Mouse (Mus musculus) midbrain, embryonic 16.5 days (tissue): ENCODE measurements around the gene Hinfp. TPM values are rescaled to one million over a fixed set of nuclear protein-coding genes. Genes with fewer than 3 reads are reported as not detected.
"Not testable (repeated sequence)": the region's sequence is repeated elsewhere in the genome, so short reads cannot be mapped to it uniquely, and the experiment has no call there.

Experiments
- ATAC-seq: fragments of 200-750 bp; cut with Nextera tagmentation; 2 replicates; pipeline ENCODE4 v1.8.0; 2017; ENCODE audit warnings: moderate TSS enrichment
- H3K27ac ChIP-seq: fragments of 300-500 bp; sonication (generic); 2 replicates; pipeline ENCODE4 v1.5.1; 2014; ENCODE audit warnings: mild to moderate bottlenecking, low read length, mixed read lengths
- H3K27me3 ChIP-seq: fragments of 300-500 bp; sonication (generic); 2 replicates; pipeline ENCODE4 v1.6.1; 2014; ENCODE audit warnings: low read depth, low read length, mixed read lengths; ENCODE audit not compliant: control insufficient read depth, insufficient read depth
- H3K36me3 ChIP-seq: fragments of 300-500 bp; sonication (generic); 2 replicates; pipeline ENCODE4 v1.6.1; 2014; ENCODE audit warnings: mild to moderate bottlenecking, low read length, moderate library complexity, mixed read lengths; ENCODE audit not compliant: control insufficient read depth, insufficient read depth
- H3K4me1 ChIP-seq: fragments of 300-500 bp; sonication (generic); 2 replicates; pipeline ENCODE4 v1.6.1; 2014; ENCODE audit warnings: mild to moderate bottlenecking, low read length, mixed read lengths; ENCODE audit not compliant: control insufficient read depth, insufficient read depth
- H3K4me2 ChIP-seq: fragments of 300-500 bp; sonication (generic); 2 replicates; pipeline ENCODE4 v1.6.1; 2014; ENCODE audit warnings: mild to moderate bottlenecking, low read length, mixed read lengths
- H3K4me3 ChIP-seq: fragments of 300-500 bp; sonication (generic); 2 replicates; pipeline ENCODE4 v1.5.1; 2014; ENCODE audit warnings: low read depth, mild to moderate bottlenecking, low read length, moderate library complexity, mixed read lengths
- H3K9ac ChIP-seq: fragments of 300-500 bp; sonication (generic); 2 replicates; pipeline ENCODE4 v1.6.1; 2014; ENCODE audit warnings: low read depth, low read length, mixed read lengths
- H3K9me3 ChIP-seq: fragments of 300-500 bp; sonication (generic); replicated peaks from 2 replicates; pipeline ENCODE4 v1.6.1; 2014; ENCODE audit warnings: mild to moderate bottlenecking, low read length, mixed read lengths; ENCODE audit not compliant: control insufficient read depth, poor library complexity, severe bottlenecking
- WGBS: fragments of 180-500 bp; shearing (Covaris S2); extraction: QIAGEN DNeasy Blood & Tissue Kit; methylation state at CpG from one replicate; pipeline ENCODE4 v1.1.7; 2014; 5-methylcytosine and 5-hydroxymethylcytosine counted together
- polyA plus RNA-seq: library from polyadenylated mRNA; unstranded; fragments of >200 nt; fragmentation: Nextera tagmentation; extraction: Ambion mirVana; gene quantifications from 2 replicates; pipeline ENCODE4 v1.2.1, GENCODE M21; 2015

The Hinfp gene
- polyA plus RNA-seq, 1 experiment from 2014 or later: 30.0 TPM

DNA sequence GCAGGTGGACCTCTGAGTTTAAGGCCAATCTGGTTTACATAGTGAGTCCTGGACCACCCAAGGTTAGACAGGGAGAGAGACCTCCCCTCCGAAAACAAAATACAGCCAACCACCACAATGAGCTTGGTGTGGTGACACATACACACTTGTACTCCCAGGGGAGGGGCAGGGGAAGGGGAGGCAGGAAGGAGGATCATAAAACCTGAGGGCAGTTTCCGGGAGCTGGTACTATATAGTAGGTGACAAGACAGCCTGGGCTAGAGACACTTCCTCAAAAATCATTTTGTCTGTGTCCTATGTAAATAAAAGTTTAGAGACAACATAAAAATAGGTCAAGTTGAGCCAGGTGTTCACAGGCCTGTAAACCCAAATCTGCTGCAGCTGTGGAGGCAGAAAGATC lies 1.8 kb upstream of the Hinfp start:
- no peak overlapping the region for H3K9ac ChIP-seq
- H3K9me3 ChIP-seq: no peaks in the 10 kb centered on the region
- H3K36me3 ChIP-seq: peaks cover 4% of the 10 kb centered on the region; the same call in 1 of the 2 replicates
- WGBS: 92% methylated on average over 2 of the region's 2 CpGs
- ATAC-seq: no peak
- H3K27me3 ChIP-seq: no peaks in the 10 kb centered on the region
- no peak overlapping the region for H3K27ac ChIP-seq
- H3K4me2 ChIP-seq: no peak overlapping the region
- peaks cover 13% of the 10 kb centered on the region for H3K4me1 ChIP-seq
- no peak overlapping the region for H3K4me3 ChIP-seq

DNA sequence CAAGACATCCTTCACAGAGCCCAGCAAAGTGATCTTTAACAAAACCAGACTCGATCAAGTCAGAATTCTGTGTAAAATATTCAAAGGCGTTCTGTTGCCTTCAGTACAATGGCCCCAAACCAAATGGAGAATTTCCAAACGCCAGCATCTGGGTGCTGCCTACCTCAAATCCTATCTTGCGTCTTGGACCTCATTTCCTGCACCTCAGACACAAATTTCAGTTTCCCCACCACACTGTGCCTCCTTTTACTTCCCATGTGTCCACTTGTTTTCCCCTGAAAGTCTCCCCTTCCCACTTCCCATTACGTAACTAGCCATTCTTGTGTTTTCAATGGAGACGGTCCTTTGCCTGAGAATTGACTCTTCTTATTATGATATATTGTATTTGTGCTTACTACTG lies 1.1 kb upstream of the Hinfp start:
- Histone ChIP-seq H3K9me3 (no peaks in the 10 kb centered on the region), H3K4me3 (no peak overlapping the region), H3K27me3 (no peaks in the 10 kb centered on the region), H3K27ac (no peak overlapping the region), H3K36me3 (peaks cover 10% of the 10 kb centered on the region; the same call in 1 of the 2 replicates), H3K4me2 (no peak overlapping the region), H3K4me1 (peaks cover 13% of the 10 kb centered on the region), H3K9ac (no peak overlapping the region)
- ATAC-seq: no peak
- WGBS: 92% methylated on average over 6 of the region's 6 CpGs

DNA sequence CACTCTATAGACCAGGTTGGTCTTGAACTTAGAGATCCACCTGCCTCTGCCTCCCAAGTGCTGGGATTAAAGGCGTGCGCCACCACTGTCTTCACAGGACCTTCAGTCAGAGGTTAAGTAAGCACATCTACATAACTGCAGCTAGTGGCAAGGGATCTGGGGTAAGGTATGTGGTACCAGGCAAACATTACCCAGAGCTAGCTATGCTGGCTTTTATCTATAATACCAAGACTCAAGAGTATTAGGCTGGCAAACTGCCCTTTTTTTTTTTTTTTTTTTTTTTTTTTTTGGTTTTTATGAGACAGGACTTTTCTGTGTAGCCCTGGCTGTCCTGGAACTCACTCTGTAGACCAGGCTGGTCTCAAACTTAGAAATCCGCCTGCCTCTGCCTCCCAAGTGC lies 5.5 kb downstream of the Hinfp start:
- ATAC-seq, H3K9me3 ChIP-seq, H3K27ac ChIP-seq, H3K4me2 ChIP-seq, H3K9ac ChIP-seq, H3K4me3 ChIP-seq, H3K27me3 ChIP-seq: not testable (repeated sequence)
- WGBS: 99% methylated on average over 3 of the region's 3 CpGs
- H3K4me1 ChIP-seq: peaks cover 13% of the 10 kb centered on the region
- H3K36me3 ChIP-seq: peaks cover 48% of the 10 kb centered on the region

DNA sequence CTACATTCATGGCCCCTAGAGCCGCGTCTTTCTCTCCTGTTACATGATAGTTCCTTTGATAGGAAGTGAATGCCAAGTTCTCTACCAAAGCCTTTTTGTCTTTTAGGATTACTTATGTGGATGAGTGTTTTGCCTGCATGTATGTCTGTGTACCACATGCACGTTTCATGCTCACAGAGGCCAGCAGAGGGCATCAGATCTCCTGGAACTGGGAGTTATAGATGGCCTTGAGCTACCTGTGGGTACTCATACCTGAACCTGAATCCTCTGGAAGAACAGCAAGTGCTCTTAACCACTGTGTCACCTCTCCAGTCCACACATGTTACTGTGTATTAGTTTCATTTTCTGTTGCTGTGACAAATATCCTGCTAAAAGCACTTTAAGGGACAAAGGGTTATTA lies 13.0 kb downstream of the Hinfp start:
- no peaks in the 10 kb centered on the region for H3K9me3 ChIP-seq
- H3K4me2 ChIP-seq: no peak overlapping the region
- no peak overlapping the region for H3K9ac ChIP-seq
- no peaks in the 10 kb centered on the region for H3K27me3 ChIP-seq
- H3K27ac ChIP-seq: no peak overlapping the region
- H3K36me3 ChIP-seq: peaks cover 30% of the 10 kb centered on the region
- WGBS: 63% methylated on average over 3 of the region's 3 CpGs
- H3K4me3 ChIP-seq: no peak overlapping the region
- no peak for ATAC-seq
- H3K4me1 ChIP-seq: peaks cover 11% of the 10 kb centered on the region

DNA sequence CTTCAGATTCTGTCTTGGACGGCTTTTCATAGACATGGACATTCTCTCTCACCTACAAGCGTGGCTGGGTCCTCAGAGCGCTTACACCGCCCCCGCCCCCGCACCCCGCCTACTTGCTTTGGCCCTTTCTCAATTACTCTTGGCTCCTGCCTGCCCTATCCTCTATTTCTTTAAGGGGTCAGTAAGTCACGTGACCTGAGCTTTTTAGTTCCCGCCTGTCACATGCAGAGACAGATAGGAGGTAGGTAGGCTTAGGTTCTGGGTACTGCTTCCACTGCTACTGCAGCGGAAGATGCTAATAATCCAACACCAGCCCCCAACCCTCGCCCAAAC lies 16.5 kb downstream of the Hinfp start:
- 5% methylated on average over 11 of the region's 11 CpGs for WGBS
- ATAC-seq: no peak
- peak overlapping the region; percentile 87 for H3K27ac ChIP-seq

DNA sequence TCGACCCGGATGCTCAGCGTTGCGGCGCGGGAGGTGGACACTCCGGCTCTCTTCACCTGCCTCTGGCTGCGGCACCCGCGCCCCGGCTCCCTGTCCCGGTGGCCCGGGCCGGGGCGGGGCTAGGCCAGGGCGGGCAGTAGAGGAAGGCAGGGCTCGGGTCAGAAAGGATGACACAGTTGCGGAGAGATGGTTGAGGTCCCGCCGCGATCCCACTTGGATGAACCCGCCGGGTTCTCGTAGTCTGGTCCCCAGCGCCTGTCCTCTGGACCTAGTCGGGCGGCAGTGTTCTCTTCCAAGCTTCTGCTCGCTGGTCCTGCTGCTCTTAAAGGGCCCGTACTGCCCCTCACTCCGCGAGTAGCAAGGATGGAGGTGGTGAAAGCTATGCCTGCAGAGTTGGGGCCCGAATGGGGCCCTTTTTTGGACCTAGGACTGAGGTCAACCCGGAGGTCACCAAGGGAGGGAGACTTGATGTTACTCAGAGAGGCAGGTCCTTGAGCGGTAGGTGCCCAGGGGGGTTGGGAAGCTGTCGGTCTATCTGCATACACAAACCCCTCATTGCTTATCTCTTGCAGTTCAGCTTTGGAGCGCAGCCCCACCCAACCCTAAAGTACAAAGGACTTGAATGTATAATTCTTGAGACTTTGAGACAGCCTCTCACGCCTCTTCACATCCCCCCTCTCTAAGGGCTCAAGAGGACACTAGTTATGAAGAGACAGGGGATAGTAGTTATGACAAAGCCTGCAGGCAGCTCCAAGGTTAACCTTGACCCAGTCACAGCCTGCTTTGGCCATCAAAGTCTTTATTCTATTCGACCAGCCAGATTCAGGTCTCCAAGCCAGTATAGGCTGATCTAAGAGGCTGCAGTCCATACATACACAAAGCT lies 17.2 kb downstream of the Hinfp start, which contains the start of gene Abcg4:
TSS of gene Abcg4 (minus strand) at position 540 of the 883 bp plus-strand sequence.
- H3K9me3 ChIP-seq: no peaks in the 10 kb centered on the region
- under 1% methylated on average over 38 of the region's 38 CpGs for WGBS

More for the DNA sequence above, 16.5 kb downstream of the Hinfp start:
- Histone ChIP-seq H3K36me3 (peaks cover 6% of the 10 kb centered on the region), H3K27me3 (no peaks in the 10 kb centered on the region), H3K9ac (peak overlapping the region; percentile 98), H3K9me3 (no peaks in the 10 kb centered on the region), H3K4me1 (peaks cover 28% of the 10 kb centered on the region), H3K4me3 (peak overlapping the region; percentile 95), H3K4me2 (peak overlapping the region; percentile 97)

DNA sequence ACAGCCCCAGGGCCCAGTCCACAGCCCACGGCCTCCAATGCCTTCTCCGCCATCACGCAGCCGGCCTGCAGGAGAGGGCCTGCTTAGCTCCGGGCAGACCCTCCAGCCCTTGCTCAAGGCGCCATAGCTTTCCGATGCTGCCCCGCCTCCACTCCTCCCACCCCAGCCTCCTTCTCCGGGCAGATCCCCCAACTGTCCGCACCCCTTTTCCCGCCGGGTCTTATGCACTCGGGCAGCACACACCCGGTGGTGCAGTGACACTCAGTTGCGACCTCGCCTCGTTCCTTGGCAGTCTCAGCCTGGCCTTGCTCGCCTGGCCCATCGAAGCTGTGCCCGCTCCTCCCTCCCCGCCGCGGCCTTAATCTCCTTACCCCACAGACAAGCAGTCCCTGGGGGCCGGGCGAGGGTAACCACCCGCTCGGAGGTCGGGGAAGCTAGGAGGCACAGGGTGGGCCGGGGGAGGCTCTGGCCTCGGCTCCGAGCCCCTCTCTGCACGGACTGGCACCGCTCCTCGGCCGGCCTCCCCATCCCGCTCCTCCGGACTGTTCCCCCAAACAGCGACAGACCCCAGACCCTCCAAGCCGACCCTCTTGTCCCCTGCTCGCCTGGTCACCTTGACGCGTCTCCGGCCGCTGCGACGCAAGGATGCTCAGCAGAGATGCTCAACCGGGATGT lies 17.9 kb downstream of the Hinfp start:
- no peaks in the 10 kb centered on the region for H3K27me3 ChIP-seq
- peak; percentile 59 for ATAC-seq
- under 1% methylated on average over 47 of the region's 47 CpGs for WGBS

More for the DNA sequence above, 17.2 kb downstream of the Hinfp start, which contains the start of gene Abcg4:
- H3K27ac ChIP-seq: peak within 1 kb of the TSS; percentile 87
- no peaks in the 10 kb centered on the region for H3K27me3 ChIP-seq
- H3K9ac ChIP-seq: peak within 1 kb of the TSS; percentile 98
- peaks cover 28% of the 10 kb centered on the region for H3K4me1 ChIP-seq
- peak within 1 kb of the TSS; percentile 95 for H3K4me3 ChIP-seq
- ATAC-seq: peak; percentile 70
- H3K36me3 ChIP-seq: peaks cover 6% of the 10 kb centered on the region
- H3K4me2 ChIP-seq: peak within 1 kb of the TSS; percentile 97

DNA sequence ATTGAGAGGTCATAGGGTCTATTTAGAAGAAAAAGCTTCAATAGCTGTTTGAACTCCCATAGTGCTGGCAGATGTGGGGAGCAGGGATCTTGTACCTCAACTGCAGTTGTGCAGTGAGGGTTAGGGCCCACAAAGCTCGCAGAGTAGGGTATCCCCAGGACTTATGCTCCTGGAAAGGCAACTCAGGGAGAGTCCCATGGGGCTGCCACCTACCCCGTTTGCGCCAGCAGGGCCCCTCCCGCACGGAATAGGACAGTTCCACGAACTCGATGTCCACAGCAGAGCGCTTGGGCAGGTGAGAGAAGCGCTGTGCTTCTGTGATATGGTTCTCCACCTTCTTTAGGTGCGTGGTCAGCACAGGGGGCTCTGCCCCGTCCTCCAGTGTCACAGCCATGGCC lies 18.5 kb downstream of the Hinfp start:
- H3K4me3 ChIP-seq: peak overlapping the region; percentile 95
- H3K9ac ChIP-seq: peak overlapping the region; percentile 98
- no peak; the same call in 1 of the 2 replicates for ATAC-seq
- peaks cover 6% of the 10 kb centered on the region; the same call in 1 of the 2 replicates for H3K36me3 ChIP-seq
- H3K4me2 ChIP-seq: peak overlapping the region; percentile 97
- 8% methylated on average over 11 of the region's 11 CpGs for WGBS
- H3K9me3 ChIP-seq: no peaks in the 10 kb centered on the region
- peaks cover 28% of the 10 kb centered on the region for H3K4me1 ChIP-seq
- no peaks in the 10 kb centered on the region for H3K27me3 ChIP-seq
- peak overlapping the region; percentile 87 for H3K27ac ChIP-seq

More for the DNA sequence above, 17.9 kb downstream of the Hinfp start:
- H3K4me2 ChIP-seq: peak overlapping the region; percentile 97
- peak overlapping the region; percentile 95 for H3K4me3 ChIP-seq
- peaks cover 28% of the 10 kb centered on the region for H3K4me1 ChIP-seq
- peak overlapping the region; percentile 87 for H3K27ac ChIP-seq
- H3K9me3 ChIP-seq: no peaks in the 10 kb centered on the region
- peaks cover 6% of the 10 kb centered on the region; the same call in 1 of the 2 replicates for H3K36me3 ChIP-seq
- peak overlapping the region; percentile 98 for H3K9ac ChIP-seq
